8 mouse cellular contexts compared by ENCODE assay signal in genomic region chr13:104139369-104140209, GRCm38 (mm10). TPM values are rescaled to one million over a fixed set of nuclear protein-coding genes. Genes with fewer than 3 reads are reported as not detected.
A peak's percentile ranks its signal among the peaks of the same experiment; 100 is the strongest.
DNase-seq lines count a peak whose midpoint lies in the region; ATAC-seq and TF ChIP-seq lines count a peak whose summit lies in the region.

No protein-coding gene starts in this region.

- peaks cover 37% of the 10 kb centered on the region for H3K36me3 ChIP-seq in hindbrain, embryonic 16.5 days (ENCODE audit: control insufficient read depth, insufficient read depth, low read length)

- no peak overlapping the region for H3K27ac ChIP-seq in hindbrain, embryonic 16.5 days (ENCODE audit: low read depth, low read length)
- H3K27ac ChIP-seq in left cerebral cortex, adult 2 months = no peak overlapping the region; the same call in 1 of the 2 replicates

- no peaks in the 10 kb centered on the region for H3K9me3 ChIP-seq in hindbrain, embryonic 16.5 days (ENCODE audit: control insufficient read depth, low read length)

- 43% methylated on average over 13 of the region's 13 CpGs for WGBS in hindbrain, embryonic 16.5 days

- H3K27me3 ChIP-seq in hindbrain, embryonic 16.5 days (replicated peaks; ENCODE audit: control insufficient read depth, insufficient read depth, low read length) = no peaks in the 10 kb centered on the region

- H3K4me1 ChIP-seq in hindbrain, embryonic 16.5 days (ENCODE audit: control insufficient read depth, insufficient read depth, low read depth, low read length) = no peaks in the 10 kb centered on the region

- peak; percentile 42 for DNase-seq in WW6 (ENCODE audit: low read depth, low spot score)
- DNase-seq in cerebellum, postnatal 14 days = peak; percentile 82 to 90
- peak; percentile 70 to 78 for DNase-seq in frontal cortex, postnatal 25 days (ENCODE audit: low spot score in 2 of 2)
- DNase-seq in left cerebral cortex, adult 2 months (ENCODE audit: extremely low spot score in 1 of 2, low spot score in 2 of 2) = peak; percentile 74 to 76
- peak; percentile 86 for DNase-seq in right cerebral cortex, postnatal 14 days
- DNase-seq in urinary bladder, postnatal 25 days (ENCODE audit: low spot score) = peak; percentile 68

- H3K9ac ChIP-seq in hindbrain, embryonic 16.5 days (ENCODE audit: low read depth, low read length) = no peak overlapping the region

- no peak overlapping the region for H3K4me3 ChIP-seq in hindbrain, embryonic 16.5 days (ENCODE audit: low read length)
- no peak overlapping the region for H3K4me3 ChIP-seq in left cerebral cortex, adult 2 months

- peak; percentile 91 for TF ChIP-seq CTCF in left cerebral cortex, adult 2 months (IDR thresholded peaks at IDR 0.05)

- peak; percentile 71 for ATAC-seq in hindbrain, embryonic 16.5 days
- peak; percentile 100 for ATAC-seq in megakaryocyte progenitor cell, adult 5-6 weeks (replicated peaks; ENCODE audit: poor library complexity)

- intact Hi-C loops in left cerebral cortex, adult 2 months (cut with DNase I) = no loop called here

- peak overlapping the region; percentile 19; the same call in 1 of the 2 replicates for H3K4me2 ChIP-seq in hindbrain, embryonic 16.5 days (ENCODE audit: low read length)

RNA-seq across cellular contexts. Expression of gene Sgtb, which starts 30.0 kb away (rescaled TPM):
- 32.5 and 34.0 TPM in 2 replicates for polyA plus RNA-seq in hindbrain, embryonic 16.5 days (2015; fragmentation: Nextera tagmentation; extraction: Ambion mirVana)
- 100 to 1,000 TPM; 133 to 139 TPM for total RNA-seq in left cerebral cortex, adult 2 months (2021)
- not detected in 2 replicates for total RNA-seq in megakaryocyte progenitor cell, adult 5-6 weeks (2015)
- 0.34 TPM in 1 of 2 replicates, not detected in the other for total RNA-seq in megakaryocyte progenitor cell, adult 5-6 weeks (2017)

RNA-seq across cellular contexts. Expression of gene Nln, which starts 30.2 kb away (rescaled TPM):
- 66.4 and 68.3 TPM in 2 replicates for polyA plus RNA-seq in hindbrain, embryonic 16.5 days (2015; fragmentation: Nextera tagmentation; extraction: Ambion mirVana)
- 10 to 100 TPM; 24.1 to 27.0 TPM for total RNA-seq in left cerebral cortex, adult 2 months (2021)
- total RNA-seq in megakaryocyte progenitor cell, adult 5-6 weeks (2015) = 33.0 and 38.0 TPM in 2 replicates
- total RNA-seq in megakaryocyte progenitor cell, adult 5-6 weeks (2017) = 39.1 and 46.9 TPM in 2 replicates

RNA-seq across cellular contexts. Expression of gene Trappc13, which starts 38.7 kb away (rescaled TPM):
- polyA plus RNA-seq in hindbrain, embryonic 16.5 days (2015; fragmentation: Nextera tagmentation; extraction: Ambion mirVana) = 55.0 and 55.3 TPM in 2 replicates
- total RNA-seq in left cerebral cortex, adult 2 months (2021) = 10 to 100 TPM; 49.1 to 55.0 TPM
- 59.3 and 63.4 TPM in 2 replicates for total RNA-seq in megakaryocyte progenitor cell, adult 5-6 weeks (2015)
- 67.6 and 69.5 TPM in 2 replicates for total RNA-seq in megakaryocyte progenitor cell, adult 5-6 weeks (2017)

RNA-seq across cellular contexts. Expression of gene Trim23, which starts 39.0 kb away (rescaled TPM):
- 35.0 and 35.3 TPM in 2 replicates for polyA plus RNA-seq in hindbrain, embryonic 16.5 days (2015; fragmentation: Nextera tagmentation; extraction: Ambion mirVana)
- total RNA-seq in left cerebral cortex, adult 2 months (2021) = 10 to 100 TPM; 52.5 to 56.1 TPM
- total RNA-seq in megakaryocyte progenitor cell, adult 5-6 weeks (2015) = 12.8 and 12.9 TPM in 2 replicates
- 20.8 and 22.2 TPM in 2 replicates for total RNA-seq in megakaryocyte progenitor cell, adult 5-6 weeks (2017)

Comparison
In these comparisons a context has a peak if more than half of its experiments do, and no peak if none do; other contexts are left out.
1. RNA of gene Sgtb, which starts 30.0 kb away (total RNA-seq): 133 to 139 TPM in left cerebral cortex, adult 2 months; 0.34 TPM in megakaryocyte progenitor cell, adult 5-6 weeks; every median in the first group is over 100 times any median in the second.
2. Peak in every context shown above with its lines, with median percentiles within 50 percentile points of each other: DNase-seq.